Mouse (Mus musculus) gastrocnemius, postnatal 36 days (tissue): ENCODE measurements at regions not wholly inside any gene's neighbourhood (a gene's known extent, or its start where the extent isn't known, plus 50 kb on each side); places are given as distances from the start of the nearest gene placed in this dataset.

Source experiments
- DNase-seq, 2 experiments: peaks; one replicate each; pipeline ENCODE4 v3.0.0; 2022
- intact Hi-C: fragments of 180-260 bp; cut with DNase I; formaldehyde crosslinking; loops from one replicate; pipeline ENCODE4 v1.15.1; 2025

GRCm38 (mm10) chr15:97135291-97135690, 79.5 kb upstream of the Slc38a4 start:
- intact Hi-C loops = loop anchor here (2.0 to 5.0 kb wide), 3 partner anchors 52 to 162 kb away; no protein-coding TSS in a partner anchor
- DNase-seq = peak in 1 of 2 experiments; percentile 23

GRCm38 (mm10) chr15:97127771-97128170, 72.0 kb upstream of the Slc38a4 start:
- intact Hi-C loops = no loop called here
- no peak for DNase-seq

GRCm38 (mm10) chr15:97125836-97126822, 70.4 kb upstream of the Slc38a4 start:
- no peak for DNase-seq
- intact Hi-C loops = no loop called here

DNA sequence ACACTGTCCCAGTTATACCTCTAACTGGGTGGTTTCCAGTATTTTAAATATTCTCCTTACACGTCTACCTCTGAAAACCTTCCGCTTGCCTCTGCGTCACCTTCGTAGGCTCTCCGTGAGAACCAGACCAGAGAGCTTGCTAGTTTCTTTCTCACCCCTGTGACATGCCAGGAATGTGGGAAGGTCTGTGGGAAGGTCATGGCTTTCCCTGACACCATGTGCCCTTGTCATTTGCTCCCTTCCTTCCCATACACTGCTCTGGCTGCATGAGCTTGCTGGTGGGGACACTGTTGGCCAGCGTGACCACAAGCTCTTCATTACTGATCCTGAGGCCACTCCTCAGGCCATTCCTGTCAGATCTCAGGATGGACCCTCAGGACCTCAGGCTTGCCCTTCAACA, 66.5 kb upstream of the Slc38a4 start:
- DNase-seq = no peak
- intact Hi-C loops = no loop called here

DNA sequence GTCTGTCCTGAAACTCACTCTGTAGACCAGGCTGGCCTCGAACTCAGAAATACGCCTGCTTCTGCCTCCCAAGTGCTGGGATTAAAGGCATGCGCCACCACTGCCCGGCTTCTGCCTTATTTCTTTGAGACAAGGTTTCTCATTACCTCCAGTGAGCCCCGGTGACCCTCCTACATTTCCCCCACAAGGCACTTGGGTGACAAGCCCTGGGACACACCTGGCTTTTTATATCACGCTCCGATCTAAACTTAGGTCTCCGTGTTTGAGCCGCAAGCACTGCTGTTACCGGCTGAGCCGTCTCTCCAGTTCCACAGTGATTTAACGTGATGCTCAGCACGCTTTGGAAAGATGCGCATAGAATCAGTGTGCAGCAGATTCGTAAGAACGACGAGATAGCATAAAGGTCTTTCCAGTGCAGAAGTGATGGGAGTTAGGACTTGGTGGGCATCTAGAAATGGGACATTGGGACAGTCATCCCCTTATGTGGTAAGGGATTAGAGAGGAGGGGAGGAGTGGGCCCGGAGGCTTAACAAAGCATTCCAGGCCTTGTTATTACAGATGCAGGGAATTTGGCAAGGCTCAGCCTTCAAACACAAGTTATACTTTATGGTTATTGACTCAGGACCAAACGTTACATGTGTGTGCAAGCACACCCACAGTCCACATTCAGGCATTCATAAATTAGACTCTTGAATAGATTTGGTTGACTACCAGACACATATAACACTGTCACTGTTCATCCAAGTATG, 56.9 kb upstream of the Slc38a4 start:
- DNase-seq = no peak
- intact Hi-C loops = no loop called here

DNA sequence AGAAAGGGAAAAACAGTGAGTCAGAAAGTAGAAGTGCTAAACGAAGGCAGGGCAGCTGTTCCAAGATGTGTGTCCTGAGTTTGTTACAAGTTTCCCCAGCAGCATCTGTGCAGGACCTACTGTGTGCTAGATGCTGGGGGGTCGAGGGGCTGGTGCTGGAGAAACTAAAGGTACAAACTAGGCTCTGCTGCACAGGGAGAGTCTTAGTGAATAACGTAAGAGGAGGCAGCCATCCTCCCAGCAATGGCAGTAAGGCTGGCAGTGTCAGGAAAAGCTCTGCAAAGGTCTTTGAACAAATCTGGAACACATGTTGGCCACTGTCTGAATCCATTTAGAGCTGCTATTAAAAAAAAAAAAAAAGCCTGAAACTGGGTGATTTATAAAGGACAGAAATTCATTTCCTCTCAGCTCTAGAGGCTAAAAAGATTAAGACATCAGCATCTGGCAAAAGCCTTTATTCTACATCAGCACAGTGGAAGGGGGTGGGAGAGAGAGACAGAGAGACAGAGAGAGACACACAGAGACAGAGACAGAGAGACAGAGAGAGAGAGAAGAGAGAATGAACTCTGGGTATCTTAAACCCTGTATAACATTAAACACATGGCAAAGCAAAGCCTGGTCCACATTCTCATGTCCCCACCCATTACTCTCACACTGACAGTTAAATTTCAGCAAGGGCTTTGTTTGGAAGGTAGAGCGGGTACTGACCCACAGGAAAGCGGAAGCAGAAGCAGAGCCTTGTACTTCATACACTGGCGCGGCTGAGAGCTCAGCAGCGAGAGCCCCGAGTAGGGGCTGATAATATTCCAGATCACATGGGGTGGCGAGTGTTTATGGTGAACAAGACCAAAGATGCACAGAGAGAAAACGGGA, 55.8 kb upstream of the Slc38a4 start:
- intact Hi-C loops = no loop called here
- no peak for DNase-seq

DNA sequence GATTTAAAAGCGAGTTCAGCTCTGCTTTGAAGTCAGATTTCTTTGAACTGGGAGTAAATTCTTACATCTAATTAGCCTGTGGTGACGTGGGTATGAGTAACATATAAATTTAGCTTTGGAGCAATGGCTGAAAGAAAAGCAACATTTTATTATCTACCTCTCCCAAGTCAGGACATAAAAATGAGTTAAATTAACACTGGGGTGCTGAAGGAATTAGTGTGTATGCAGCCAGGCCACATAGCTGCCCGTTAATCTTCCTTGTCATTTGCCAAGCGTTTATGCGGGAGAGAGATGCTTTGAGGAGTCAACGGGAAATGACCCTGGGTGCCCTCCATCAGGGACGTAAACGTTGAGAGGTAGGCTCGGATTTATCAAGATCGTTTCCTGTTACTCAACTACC, 52.0 kb upstream of the Slc38a4 start:
- DNase-seq = no peak
- intact Hi-C loops = no loop called here

DNA sequence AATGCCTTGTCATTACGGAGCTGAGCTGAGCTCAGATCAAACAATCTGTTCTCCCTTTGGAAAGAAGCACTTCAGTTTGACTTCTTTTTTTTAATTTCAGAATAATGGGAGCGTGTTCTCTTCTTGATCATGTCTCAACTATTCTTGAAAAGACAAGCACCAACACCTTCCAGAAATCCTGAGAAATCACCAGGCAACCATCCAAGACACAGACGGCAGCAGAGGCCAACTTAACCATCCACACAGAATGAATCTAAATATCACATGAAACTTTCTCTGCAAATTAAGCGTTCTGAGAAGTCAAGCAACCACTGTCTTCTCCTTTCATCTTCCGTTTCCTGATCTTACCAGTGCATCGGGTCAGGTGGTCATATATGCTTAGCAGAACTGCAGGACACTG, 50.8 kb upstream of the Slc38a4 start:
- intact Hi-C loops = no loop called here

More for the DNA sequence above, 50.8 kb upstream of the Slc38a4 start:
- no peak for DNase-seq
